Mouse (Mus musculus): ENCODE data around the gene Itsn1. TPM values are rescaled to one million over a fixed set of nuclear protein-coding genes. Genes with fewer than 3 reads are reported as not detected.

Gene Itsn1
- total and polyA plus RNA-seq, 2 experiments from 2014 or later = 43.5 to 90.5 TPM

DNA sequence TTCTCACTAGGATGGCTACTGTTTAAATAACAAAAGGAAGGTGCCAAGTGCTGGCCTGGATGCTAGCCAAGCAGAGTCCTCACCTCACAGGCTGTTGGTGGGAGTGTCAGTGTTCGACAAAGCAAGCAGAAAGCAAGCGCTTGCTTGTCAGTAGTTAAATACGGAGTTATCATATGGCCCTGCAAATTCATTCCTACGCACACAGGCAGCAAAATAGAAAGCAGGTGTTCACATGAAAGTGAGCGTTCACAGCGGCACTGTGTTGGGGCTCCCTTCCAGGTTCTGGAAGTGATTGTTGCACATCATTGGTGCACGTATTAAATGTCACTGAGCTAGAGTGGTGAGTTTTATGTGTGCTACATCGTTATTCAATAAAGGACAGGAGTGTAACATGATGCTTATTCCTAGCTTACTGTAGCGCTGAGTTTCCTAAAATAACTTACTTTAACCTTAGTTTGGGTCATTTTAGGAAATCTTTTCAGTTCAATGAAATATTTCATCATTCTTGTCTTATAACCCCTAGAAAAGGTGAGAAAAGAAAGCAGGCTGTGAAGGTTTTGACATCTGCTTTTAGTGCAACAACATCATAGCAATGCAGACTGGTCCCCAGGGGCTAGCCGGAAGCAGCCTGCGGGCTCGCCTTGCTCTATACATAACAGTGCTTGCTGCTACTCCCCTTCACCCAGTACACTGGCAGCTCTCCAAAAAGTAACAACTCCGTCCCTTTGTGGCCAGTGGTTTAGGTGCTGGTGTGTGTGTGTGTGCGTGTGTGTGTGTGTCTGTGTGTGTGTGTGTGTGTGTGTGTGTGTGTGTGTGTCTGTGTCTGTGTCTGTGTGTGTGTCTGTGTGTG is 17.2 kb downstream of the Itsn1 start:
- no peak overlapping the region for H3K27ac ChIP-seq (ENCODE audit: low read depth, low read length)
- no peak overlapping the region for H3K4me3 ChIP-seq (ENCODE audit: low read depth, low read length)
- peaks cover 3% of the 10 kb centered on the region; the same call in 1 of the 2 replicates for H3K36me3 ChIP-seq (ENCODE audit: insufficient read depth)
- no peak overlapping the region for H3K4me2 ChIP-seq (ENCODE audit: low read depth)
- no peak for TF ChIP-seq CTCF (IDR thresholded peaks at IDR 0.05; ENCODE audit: low read depth)
- no peaks in the 10 kb centered on the region for H3K27me3 ChIP-seq (ENCODE audit: insufficient read depth, low read length)
- no peaks in the 10 kb centered on the region for H3K4me1 ChIP-seq (ENCODE audit: insufficient read depth)
- DNase-seq (no peak), ATAC-seq (peak; percentile 23; the same call in 1 of the 2 replicates)
- WGBS = 44% methylated on average over 14 of the region's 14 CpGs
- no peak overlapping the region for H3K9ac ChIP-seq
- H3K9me3 ChIP-seq (ENCODE audit: low read length) = no peaks in the 10 kb centered on the region

DNA sequence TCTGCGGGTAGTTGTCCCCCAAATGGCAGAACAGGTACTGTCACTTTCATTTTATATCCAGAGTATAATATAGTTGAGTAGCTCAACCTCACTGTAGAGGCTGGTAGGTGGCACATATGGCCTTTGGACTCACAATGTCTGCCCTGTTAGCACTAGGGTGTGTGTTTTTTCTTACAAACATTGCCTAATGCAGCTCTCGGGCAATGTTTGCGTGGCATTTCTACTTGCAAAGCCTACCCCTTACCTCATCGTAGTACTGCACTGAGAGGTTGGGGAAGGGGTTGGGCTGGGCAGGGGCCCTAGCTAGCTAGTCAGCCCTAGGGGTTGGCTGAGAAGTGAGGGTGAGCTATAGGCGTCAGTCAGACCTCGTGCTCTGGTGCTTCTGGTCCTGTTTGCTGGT is 18.5 kb downstream of the Itsn1 start:
- WGBS = 91% methylated on average over 6 of the region's 6 CpGs
- ATAC-seq (no peak), DNase-seq (no peak)
- Histone ChIP-seq H3K27me3 (ENCODE audit: insufficient read depth, low read length) (no peaks in the 10 kb centered on the region), H3K4me2 (ENCODE audit: low read depth) (no peak overlapping the region), H3K4me1 (ENCODE audit: insufficient read depth) (no peaks in the 10 kb centered on the region), H3K9ac (no peak overlapping the region), H3K27ac (ENCODE audit: low read depth, low read length) (no peak overlapping the region), H3K36me3 (ENCODE audit: insufficient read depth) (peaks cover 3% of the 10 kb centered on the region; the same call in 1 of the 2 replicates), H3K4me3 (ENCODE audit: low read depth, low read length) (no peak overlapping the region), H3K9me3 (ENCODE audit: low read length) (no peaks in the 10 kb centered on the region)
- no peak for TF ChIP-seq CTCF (IDR thresholded peaks at IDR 0.05; ENCODE audit: low read depth)

DNA sequence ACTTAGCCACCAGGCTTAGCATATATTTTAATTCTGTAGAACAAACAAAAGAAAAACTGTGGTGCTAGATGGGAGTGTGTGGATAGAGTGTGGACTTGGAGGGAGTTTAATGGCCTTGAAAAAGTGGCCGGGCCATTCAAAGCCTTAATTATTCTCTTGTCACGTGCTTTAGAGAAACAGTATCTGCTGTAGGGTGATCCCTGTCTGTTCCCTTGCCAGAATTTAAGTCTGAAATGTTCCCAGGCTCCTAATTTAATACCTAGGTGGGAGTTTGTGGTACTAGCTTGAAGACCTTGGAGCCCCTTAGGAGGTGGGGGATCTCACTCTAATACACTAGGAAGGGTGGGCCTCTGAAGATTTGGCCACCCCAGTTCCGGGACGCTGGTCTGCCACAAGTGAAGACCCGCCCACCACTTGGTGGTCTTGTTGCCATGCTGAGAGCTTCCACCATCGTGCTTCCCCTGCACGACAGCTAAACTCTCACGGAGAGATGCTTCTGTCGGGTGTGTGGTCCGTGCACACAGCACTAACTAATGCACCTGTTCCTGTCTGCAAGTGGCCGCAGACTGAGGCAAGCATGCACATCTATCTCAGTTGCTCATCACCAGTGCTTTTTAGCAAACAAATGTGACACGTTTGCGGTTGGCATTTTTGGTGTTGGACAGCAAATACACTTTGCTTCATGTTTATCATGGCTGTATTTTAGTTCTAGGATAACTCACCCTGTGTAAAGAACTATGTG is 22.7 kb downstream of the Itsn1 start:
- Histone ChIP-seq H3K36me3 (ENCODE audit: insufficient read depth) (peaks cover 3% of the 10 kb centered on the region; the same call in 1 of the 2 replicates), H3K27ac (ENCODE audit: low read depth, low read length) (no peak overlapping the region), H3K4me1 (ENCODE audit: insufficient read depth) (no peaks in the 10 kb centered on the region), H3K4me2 (ENCODE audit: low read depth) (no peak overlapping the region), H3K27me3 (ENCODE audit: insufficient read depth, low read length) (no peaks in the 10 kb centered on the region), H3K9me3 (ENCODE audit: low read length) (no peaks in the 10 kb centered on the region), H3K4me3 (ENCODE audit: low read depth, low read length) (no peak overlapping the region), H3K9ac (no peak overlapping the region)
- 75% methylated on average over 13 of the region's 13 CpGs for WGBS
- no peak for TF ChIP-seq CTCF (IDR thresholded peaks at IDR 0.05; ENCODE audit: low read depth)
- DNase-seq (no peak), ATAC-seq (no peak)

DNA sequence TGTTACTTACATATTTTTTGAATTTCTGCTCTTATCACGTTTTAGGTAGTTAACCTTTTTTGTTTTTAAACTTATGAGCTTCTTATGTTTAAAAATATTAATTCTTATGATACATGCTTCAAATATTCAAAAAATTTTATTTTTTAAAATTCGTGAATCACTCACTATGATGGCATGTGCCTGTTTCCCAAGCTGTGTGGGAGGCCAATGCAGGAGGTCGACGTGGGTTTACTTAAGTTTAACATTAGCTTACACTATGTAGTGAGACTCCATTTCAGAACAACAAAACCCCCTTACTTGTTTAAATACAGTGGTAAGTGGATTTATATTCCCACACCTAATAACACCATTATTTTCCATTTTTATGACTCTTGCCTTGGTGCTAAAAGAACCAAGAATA is 24.5 kb downstream of the Itsn1 start:
- H3K27ac ChIP-seq (ENCODE audit: low read depth, low read length) = no peak overlapping the region
- no peak for ATAC-seq
- H3K4me2 ChIP-seq (ENCODE audit: low read depth) = no peak overlapping the region
- no peak for DNase-seq
- peaks cover 3% of the 10 kb centered on the region; the same call in 1 of the 2 replicates for H3K36me3 ChIP-seq (ENCODE audit: insufficient read depth)
- H3K4me1 ChIP-seq (ENCODE audit: insufficient read depth) = no peaks in the 10 kb centered on the region
- WGBS = 87% methylated on average over 4 of the region's 4 CpGs
- no peak for TF ChIP-seq CTCF (IDR thresholded peaks at IDR 0.05; ENCODE audit: low read depth)
- no peaks in the 10 kb centered on the region for H3K27me3 ChIP-seq (ENCODE audit: insufficient read depth, low read length)
- no peaks in the 10 kb centered on the region for H3K9me3 ChIP-seq (ENCODE audit: low read length)
- H3K4me3 ChIP-seq (ENCODE audit: low read depth, low read length) = no peak overlapping the region
- no peak overlapping the region for H3K9ac ChIP-seq

DNA sequence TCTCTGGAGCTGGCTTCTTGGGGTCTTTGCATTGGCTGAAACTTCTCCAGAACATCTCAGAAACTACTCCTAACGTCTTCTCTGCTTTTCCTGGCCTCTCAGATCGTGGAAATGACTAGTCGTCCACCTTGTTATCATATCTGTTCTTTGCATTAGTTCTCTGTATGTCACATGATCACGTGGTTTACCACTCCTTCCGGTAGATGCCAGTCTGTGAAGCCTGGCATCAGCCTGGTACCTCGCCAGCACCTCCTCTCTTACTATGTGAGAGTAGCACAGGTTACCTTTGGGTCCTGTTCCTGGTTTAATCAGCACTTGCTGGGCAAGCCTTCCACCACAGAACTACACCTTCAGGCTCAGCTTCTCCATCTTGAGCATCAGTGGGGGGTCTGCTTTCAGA is 25.9 kb downstream of the Itsn1 start:
- Histone ChIP-seq H3K36me3 (ENCODE audit: insufficient read depth) (peaks cover 3% of the 10 kb centered on the region; the same call in 1 of the 2 replicates), H3K9ac (no peak overlapping the region), H3K4me1 (ENCODE audit: insufficient read depth) (no peaks in the 10 kb centered on the region), H3K4me2 (ENCODE audit: low read depth) (no peak overlapping the region), H3K27me3 (ENCODE audit: insufficient read depth, low read length) (no peaks in the 10 kb centered on the region), H3K9me3 (ENCODE audit: low read length) (no peaks in the 10 kb centered on the region), H3K4me3 (ENCODE audit: low read depth, low read length) (no peak overlapping the region), H3K27ac (ENCODE audit: low read depth, low read length) (no peak overlapping the region)
- DNase-seq (no peak), ATAC-seq (no peak)
- WGBS = 92% methylated on average over 6 of the region's 6 CpGs
- TF ChIP-seq CTCF (IDR thresholded peaks at IDR 0.05; ENCODE audit: low read depth) = no peak

DNA sequence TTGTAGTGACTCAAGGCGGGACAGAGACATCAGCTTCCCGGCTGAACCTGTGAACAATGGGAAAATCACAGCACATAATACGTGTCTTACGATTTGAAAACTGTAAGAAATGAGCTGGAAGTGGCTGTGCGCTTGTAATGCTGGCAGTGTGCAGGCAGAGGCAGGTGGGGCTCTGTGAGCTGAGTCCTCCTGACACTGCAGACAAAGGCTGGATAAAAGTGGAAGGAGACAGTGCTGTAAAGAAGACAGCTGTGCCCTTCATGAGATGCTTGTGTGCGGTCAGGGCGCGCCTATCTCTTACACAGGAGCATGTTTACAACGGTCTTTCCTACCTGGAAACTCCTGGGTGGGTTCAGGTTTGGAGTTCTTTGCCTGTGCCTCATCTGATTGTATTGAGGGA is 32.1 kb downstream of the Itsn1 start:
- 0 out of 2 replicates have a peak overlapping the region, but pooled peaks have one; percentile 29 for H3K27ac ChIP-seq (ENCODE audit: low read depth, low read length)

DNA sequence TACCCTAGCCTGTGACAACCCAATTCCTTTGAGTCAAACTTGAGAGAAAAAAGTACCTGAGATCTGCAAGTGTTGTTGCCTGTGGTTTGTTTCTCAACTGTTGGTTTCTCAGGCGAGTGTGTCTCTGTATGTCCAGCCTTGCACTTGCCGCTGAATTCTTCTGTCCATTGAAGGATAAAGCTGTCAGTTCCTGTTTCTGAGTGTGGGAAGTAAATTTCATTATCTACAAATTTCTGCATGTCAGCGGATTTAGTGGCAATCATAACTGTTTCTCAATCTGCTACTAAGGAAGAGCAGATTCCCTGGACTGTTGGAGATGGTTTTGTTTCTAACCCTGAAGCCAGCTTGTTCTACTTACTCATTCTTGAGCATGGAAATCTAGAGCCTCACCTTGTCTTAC is 32.7 kb downstream of the Itsn1 start:
- DNase-seq (no peak), ATAC-seq (no peak)
- H3K27ac ChIP-seq (ENCODE audit: low read depth, low read length) = no peak overlapping the region
- H3K4me2 ChIP-seq (ENCODE audit: low read depth) = no peak overlapping the region
- no peak overlapping the region for H3K9ac ChIP-seq
- no peak overlapping the region for H3K4me3 ChIP-seq (ENCODE audit: low read depth, low read length)
- no peaks in the 10 kb centered on the region for H3K27me3 ChIP-seq (ENCODE audit: insufficient read depth, low read length)
- H3K9me3 ChIP-seq (ENCODE audit: low read length) = no peaks in the 10 kb centered on the region
- H3K4me1 ChIP-seq (ENCODE audit: insufficient read depth) = 0 out of 2 replicates have a peak, but pooled peaks cover 6% of the 10 kb centered on the region
- WGBS = 88% methylated on average over 3 of the region's 3 CpGs
- no peak for TF ChIP-seq CTCF (IDR thresholded peaks at IDR 0.05; ENCODE audit: low read depth)
- H3K36me3 ChIP-seq (ENCODE audit: insufficient read depth) = no peaks in the 10 kb centered on the region

More for the DNA sequence above, 32.1 kb downstream of the Itsn1 start:
- no peak for DNase-seq
- Histone ChIP-seq H3K9ac (no peak overlapping the region), H3K4me3 (ENCODE audit: low read depth, low read length) (no peak overlapping the region), H3K27me3 (ENCODE audit: insufficient read depth, low read length) (no peaks in the 10 kb centered on the region), H3K4me1 (ENCODE audit: insufficient read depth) (0 out of 2 replicates have a peak, but pooled peaks cover 6% of the 10 kb centered on the region), H3K9me3 (ENCODE audit: low read length) (no peaks in the 10 kb centered on the region), H3K36me3 (ENCODE audit: insufficient read depth) (no peaks in the 10 kb centered on the region), H3K4me2 (ENCODE audit: low read depth) (no peak overlapping the region)
- WGBS = 64% methylated on average over 9 of the region's 9 CpGs
- ATAC-seq = peak; percentile 66
- 0 out of 2 replicates have a peak, but pooled peaks have one; percentile 11 for TF ChIP-seq CTCF (IDR thresholded peaks at IDR 0.05; ENCODE audit: low read depth)
